Mouse (Mus musculus) midbrain, embryonic 11.5 days (tissue): Measurements from ENCODE around the gene Ttc17. TPM values are rescaled to one million over a fixed set of nuclear protein-coding genes. Genes with fewer than 3 reads are reported as not detected.
"Not testable (repeated sequence)": the region's sequence is repeated elsewhere in the genome, so short reads cannot be mapped to it uniquely, and the experiment has no call there.

Source experiments
- ATAC-seq: fragments of 200-750 bp; cut with Nextera tagmentation; 2 replicates; pipeline ENCODE4 v1.8.0; 2017; ENCODE audit warnings: moderate TSS enrichment, moderate library complexity; ENCODE audit not compliant: low FRiP score
- DNase-seq: peaks from one replicate; pipeline ENCODE4 v3.0.0; 2015; ENCODE audit warnings: low spot score; ENCODE audit errors: missing footprints
- H3K27ac ChIP-seq: fragments of 300-500 bp; sonication (generic); 2 replicates; pipeline ENCODE4 v1.5.1; 2014; ENCODE audit warnings: low read depth, low read length
- H3K27me3 ChIP-seq: fragments of 300-500 bp; sonication (generic); 2 replicates; pipeline ENCODE4 v1.6.1; 2014; ENCODE audit warnings: mild to moderate bottlenecking, low read length, moderate library complexity, mixed read lengths; ENCODE audit not compliant: control insufficient read depth, insufficient read depth
- H3K36me3 ChIP-seq: fragments of 300-500 bp; sonication (generic); 2 replicates; pipeline ENCODE4 v1.6.1; 2014; ENCODE audit warnings: mild to moderate bottlenecking, low read length, moderate library complexity, mixed read lengths; ENCODE audit not compliant: control insufficient read depth, insufficient read depth
- H3K4me1 ChIP-seq: fragments of 300-500 bp; sonication (generic); 2 replicates; pipeline ENCODE4 v1.6.1; 2014; ENCODE audit warnings: low read length; ENCODE audit not compliant: control insufficient read depth, insufficient read depth
- H3K4me2 ChIP-seq: fragments of 300-500 bp; sonication (generic); 2 replicates; pipeline ENCODE4 v1.6.1; 2014; ENCODE audit warnings: mild to moderate bottlenecking, moderate library complexity
- H3K4me3 ChIP-seq: fragments of 300-500 bp; sonication (generic); 2 replicates; pipeline ENCODE4 v1.5.1; 2014; ENCODE audit warnings: low read depth, low read length
- H3K9ac ChIP-seq: fragments of 300-500 bp; sonication (generic); 2 replicates; pipeline ENCODE4 v1.6.1; 2014; ENCODE audit warnings: low read length
- H3K9me3 ChIP-seq: fragments of 300-500 bp; sonication (generic); 2 replicates; pipeline ENCODE4 v1.6.1; 2016; ENCODE audit warnings: low read length; ENCODE audit not compliant: control insufficient read depth
- WGBS: fragments of 180-500 bp; shearing (Covaris S2); extraction: QIAGEN DNeasy Blood & Tissue Kit; methylation state at CpG from one replicate; pipeline ENCODE4 v1.1.7; 2014; 5-methylcytosine and 5-hydroxymethylcytosine counted together
- polyA plus RNA-seq: library from polyadenylated mRNA; unstranded; fragments of >200 nt; fragmentation: Nextera tagmentation; extraction: Ambion mirVana; gene quantifications from 2 replicates; pipeline ENCODE4 v1.2.1, GENCODE M21; 2014

Ttc17 gene
- polyA plus RNA-seq, 1 experiment from 2014 or later: 12.5 TPM

GRCm38 (mm10) chr2:94389000-94389399 lies 17.5 kb downstream of the Ttc17 start:
- no peak overlapping the region for H3K9ac ChIP-seq
- 87% methylated on average over 9 of the region's 9 CpGs for WGBS
- H3K36me3 ChIP-seq: no peaks in the 10 kb centered on the region
- no peak overlapping the region for H3K27ac ChIP-seq
- no peaks in the 10 kb centered on the region for H3K27me3 ChIP-seq
- H3K4me3 ChIP-seq: no peak overlapping the region
- DNase-seq: no peak
- no peaks in the 10 kb centered on the region for H3K4me1 ChIP-seq
- ATAC-seq: no peak
- no peaks in the 10 kb centered on the region for H3K9me3 ChIP-seq
- no peak overlapping the region for H3K4me2 ChIP-seq

DNA sequence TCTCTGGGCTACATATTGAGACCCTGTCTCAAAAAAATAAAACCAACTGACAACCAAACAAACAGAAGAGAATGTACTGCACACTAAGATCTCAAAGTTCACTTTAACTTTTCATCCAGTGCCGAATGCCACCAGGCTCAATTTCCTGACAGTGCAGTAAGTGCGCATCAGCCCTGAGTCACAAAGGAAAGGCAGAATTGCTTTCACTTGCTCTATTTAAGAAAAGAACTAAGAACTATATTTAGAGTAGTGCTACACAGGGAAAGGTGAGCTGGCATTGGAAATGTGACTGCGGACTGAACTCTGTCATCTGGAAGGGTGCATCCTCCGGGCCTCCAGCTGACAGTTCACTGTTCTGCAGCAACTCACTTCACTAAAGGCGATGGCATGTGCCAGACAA lies 18.6 kb downstream of the Ttc17 start:
- Histone ChIP-seq H3K9me3 (no peaks in the 10 kb centered on the region), H3K4me3 (no peak overlapping the region), H3K4me1 (no peaks in the 10 kb centered on the region), H3K27me3 (no peaks in the 10 kb centered on the region), H3K9ac (no peak overlapping the region), H3K36me3 (no peaks in the 10 kb centered on the region), H3K27ac (no peak overlapping the region), H3K4me2 (no peak overlapping the region)
- ATAC-seq (no peak), DNase-seq (no peak)
- WGBS: 95% methylated on average over 5 of the region's 5 CpGs

- not testable (repeated sequence) for H3K4me2 ChIP-seq, H3K4me1 ChIP-seq, H3K27ac ChIP-seq, H3K9me3 ChIP-seq, H3K4me3 ChIP-seq, H3K9ac ChIP-seq, DNase-seq, ATAC-seq, H3K36me3 ChIP-seq, H3K27me3 ChIP-seq
- 91% methylated on average over 10 of the region's 10 CpGs for WGBS
Measured at GRCm38 (mm10) chr2:94384483-94384882, 22.0 kb downstream of the Ttc17 start.

DNA sequence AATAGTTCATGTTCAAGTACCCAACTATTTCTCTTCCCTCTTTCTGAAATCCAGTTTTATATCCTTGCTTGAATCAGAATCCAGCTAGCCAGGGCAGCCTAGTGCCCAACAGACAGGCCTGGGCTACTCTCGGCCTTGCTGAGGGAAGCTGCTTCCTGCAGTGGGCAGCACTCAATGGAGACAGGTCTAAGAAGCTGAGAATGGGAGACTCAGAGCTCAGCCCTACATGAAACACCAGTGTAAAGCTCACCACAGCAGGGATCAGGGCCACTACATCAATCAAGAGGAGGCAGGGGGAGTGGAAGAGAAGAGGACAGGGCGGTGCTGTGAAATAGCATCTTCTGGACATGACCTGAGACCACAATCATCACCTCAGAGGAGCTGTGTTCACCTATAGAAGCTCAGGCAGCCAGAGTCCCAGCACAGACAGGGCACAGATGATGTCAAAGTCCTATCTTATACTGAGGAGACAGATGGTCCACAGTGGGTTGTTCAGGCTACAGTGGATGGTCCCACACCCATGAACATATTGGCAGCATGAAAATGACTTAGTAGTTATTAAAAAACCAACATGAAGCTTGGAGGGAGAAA lies 25.3 kb downstream of the Ttc17 start:
- ATAC-seq (no peak), DNase-seq (no peak)
- Histone ChIP-seq H3K4me3 (no peak overlapping the region), H3K27me3 (no peaks in the 10 kb centered on the region), H3K4me1 (no peaks in the 10 kb centered on the region), H3K9me3 (no peaks in the 10 kb centered on the region), H3K4me2 (no peak overlapping the region), H3K36me3 (0 out of 2 replicates have a peak, but pooled peaks cover 2% of the 10 kb centered on the region), H3K27ac (no peak overlapping the region), H3K9ac (no peak overlapping the region)
- WGBS: 88% methylated on average over 2 of the region's 2 CpGs

DNA sequence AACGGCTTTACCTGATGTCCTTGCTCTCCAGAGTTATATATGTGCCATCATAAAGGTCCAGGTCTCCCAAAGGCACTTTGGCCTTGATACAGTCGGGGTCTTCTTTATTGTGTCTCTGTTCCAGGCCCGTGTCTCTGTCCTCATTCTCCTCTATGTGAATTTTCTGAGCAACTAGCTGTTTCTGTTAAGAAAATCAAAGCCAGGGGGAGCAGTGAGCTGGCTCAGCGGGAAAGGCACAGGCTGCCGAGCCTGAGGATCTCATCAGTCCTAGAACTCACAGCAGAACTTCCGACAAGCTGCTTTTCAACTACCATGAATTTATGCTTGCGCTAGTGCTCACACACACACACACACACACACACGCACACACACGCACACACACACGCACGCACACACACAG lies 27.8 kb downstream of the Ttc17 start:
- DNase-seq (no peak), ATAC-seq (no peak)
- Histone ChIP-seq H3K4me3 (no peak overlapping the region), H3K27ac (no peak overlapping the region), H3K36me3 (0 out of 2 replicates have a peak, but pooled peaks cover 5% of the 10 kb centered on the region), H3K4me2 (no peak overlapping the region), H3K4me1 (no peaks in the 10 kb centered on the region), H3K9ac (no peak overlapping the region), H3K27me3 (no peaks in the 10 kb centered on the region), H3K9me3 (no peaks in the 10 kb centered on the region)
- whole genome bisulfite sequencing: 89% methylated on average over 11 of the region's 11 CpGs

DNA sequence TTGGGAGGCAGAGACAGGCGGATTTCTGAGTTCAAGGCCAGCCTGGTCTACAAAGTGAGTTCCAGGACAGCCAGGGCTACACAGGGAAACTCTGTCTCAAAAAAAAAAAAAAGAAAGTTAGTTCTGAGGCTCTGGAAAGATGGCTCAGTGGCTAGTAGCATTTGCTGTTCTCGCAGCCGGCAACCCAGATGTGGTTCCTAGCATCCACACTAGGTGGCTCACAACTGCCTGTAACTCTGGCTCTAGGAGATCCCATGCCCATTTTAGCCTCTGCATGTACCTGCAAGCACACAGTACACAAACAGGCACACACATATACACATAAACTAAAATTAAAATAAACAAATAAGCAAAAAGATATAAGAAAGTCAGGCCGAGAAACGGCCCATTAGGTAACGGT lies 35.4 kb downstream of the Ttc17 start:
- Histone ChIP-seq H3K27ac (no peak overlapping the region), H3K9ac (no peak overlapping the region), H3K9me3 (no peaks in the 10 kb centered on the region), H3K4me1 (no peaks in the 10 kb centered on the region), H3K36me3 (peaks cover 9% of the 10 kb centered on the region), H3K4me2 (no peak overlapping the region), H3K4me3 (no peak overlapping the region), H3K27me3 (no peaks in the 10 kb centered on the region)
- DNase-seq: peak; percentile 86
- no peak for ATAC-seq
- WGBS: 92% methylated on average over 6 of the region's 6 CpGs

GRCm38 (mm10) chr2:94363821-94364220 lies 42.7 kb downstream of the Ttc17 start:
- no peak for DNase-seq
- H3K27me3 ChIP-seq: no peaks in the 10 kb centered on the region
- no peak overlapping the region for H3K27ac ChIP-seq
- H3K9ac ChIP-seq: no peak overlapping the region
- no peaks in the 10 kb centered on the region for H3K4me1 ChIP-seq
- H3K9me3 ChIP-seq: no peaks in the 10 kb centered on the region
- WGBS: 95% methylated on average over 6 of the region's 6 CpGs
- ATAC-seq: no peak
- H3K4me2 ChIP-seq: no peak overlapping the region
- H3K36me3 ChIP-seq: peaks cover 21% of the 10 kb centered on the region
- H3K4me3 ChIP-seq: no peak overlapping the region

- Histone ChIP-seq H3K4me2 (no peak overlapping the region), H3K4me3 (no peak overlapping the region), H3K9me3 (no peaks in the 10 kb centered on the region), H3K27ac (no peak overlapping the region), H3K36me3 (peaks cover 24% of the 10 kb centered on the region; the same call in 1 of the 2 replicates), H3K4me1 (no peaks in the 10 kb centered on the region), H3K27me3 (no peaks in the 10 kb centered on the region), H3K9ac (no peak overlapping the region)
- ATAC-seq (no peak), DNase-seq (no peak)
- 89% methylated on average over 4 of the region's 4 CpGs for WGBS
Measured at GRCm38 (mm10) chr2:94360398-94360973, 46.0 kb downstream of the Ttc17 start.

- H3K4me1 ChIP-seq: no peaks in the 10 kb centered on the region
Measured at GRCm38 (mm10) chr2:94348165-94348591, 58.3 kb downstream of the Ttc17 start.

More at GRCm38 (mm10) chr2:94348165-94348591, 58.3 kb downstream of the Ttc17 start:
- H3K36me3 ChIP-seq: no peaks in the 10 kb centered on the region
- no peak overlapping the region for H3K4me3 ChIP-seq
- ATAC-seq (no peak), DNase-seq (no peak)
- H3K27me3 ChIP-seq: no peaks in the 10 kb centered on the region
- H3K27ac ChIP-seq: no peak overlapping the region
- H3K9ac ChIP-seq: no peak overlapping the region
- WGBS: 87% methylated on average over 6 of the region's 6 CpGs
- no peak overlapping the region for H3K4me2 ChIP-seq
- H3K9me3 ChIP-seq: no peaks in the 10 kb centered on the region
